Mouse (Mus musculus) ES-Bruce4 (cell line): ENCODE data around the gene Mus81. TPM values are rescaled to one million over a fixed set of nuclear protein-coding genes. Genes with fewer than 3 reads are reported as not detected.
A peak's percentile ranks its signal among the peaks of the same experiment; 100 is the strongest.

Experiments used
- H3K27ac ChIP-seq: 2 replicates; pipeline ENCODE4 v1.5.1; 2012; ENCODE audit warnings: low read length, inconsistent platforms; ENCODE audit not compliant: insufficient read depth
- H3K27me3 ChIP-seq: 2 replicates; pipeline ENCODE4 v1.6.1; 2012; ENCODE audit warnings: mild to moderate bottlenecking, low read length, inconsistent platforms; ENCODE audit not compliant: control insufficient read depth, poor library complexity, insufficient read depth, severe bottlenecking
- H3K36me3 ChIP-seq: 2 replicates; pipeline ENCODE4 v1.6.1; 2012; ENCODE audit warnings: inconsistent platforms, mild to moderate bottlenecking, low read length, moderate library complexity; ENCODE audit not compliant: control insufficient read depth, poor library complexity, insufficient read depth, severe bottlenecking
- H3K4me1 ChIP-seq: one replicate; pipeline ENCODE4 v1.8.1; 2011; ENCODE audit warnings: low read length; ENCODE audit not compliant: control insufficient read depth, insufficient read depth
- H3K4me3 ChIP-seq: 2 replicates; pipeline ENCODE4 v1.5.1; 2011; ENCODE audit warnings: low read depth, mild to moderate bottlenecking, low read length
- H3K9ac ChIP-seq: 2 replicates; pipeline ENCODE4 v1.6.1; 2012; ENCODE audit warnings: low read depth, mild to moderate bottlenecking, inconsistent platforms; ENCODE audit not compliant: poor library complexity, severe bottlenecking
- H3K9me3 ChIP-seq: replicated peaks from 2 replicates; pipeline ENCODE4 v1.6.1; 2012; ENCODE audit warnings: mild to moderate bottlenecking, low read length, inconsistent platforms; ENCODE audit not compliant: control insufficient read depth, poor library complexity, insufficient read depth, severe bottlenecking
- CTCF ChIP-seq: IDR thresholded peaks from one replicate; pipeline ENCODE4 v1.8.1; 2011; ENCODE audit warnings: low read depth, low read length
- EP300 ChIP-seq: IDR thresholded peaks from 2 replicates; pipeline ENCODE4 v1.6.1; 2011; ENCODE audit warnings: low read depth, low read length; ENCODE audit not compliant: insufficient read depth
- POLR2A ChIP-seq: IDR thresholded peaks from one replicate; pipeline ENCODE4 v1.8.1; 2011; ENCODE audit warnings: low read length; ENCODE audit not compliant: insufficient read depth
- polyA plus RNA-seq: library from polyadenylated mRNA; stranded (reverse); fragments of >200 nt; gene quantifications from 2 replicates; pipeline ENCODE4 v1.2.4, GENCODE M21; 2011; ENCODE audit warnings: low read depth; ENCODE audit not compliant: missing spikeins, insufficient read depth, insufficient read length

Mus81 gene
- polyA plus RNA-seq: 14.4 and 19.6 TPM in 2 replicates

DNA sequence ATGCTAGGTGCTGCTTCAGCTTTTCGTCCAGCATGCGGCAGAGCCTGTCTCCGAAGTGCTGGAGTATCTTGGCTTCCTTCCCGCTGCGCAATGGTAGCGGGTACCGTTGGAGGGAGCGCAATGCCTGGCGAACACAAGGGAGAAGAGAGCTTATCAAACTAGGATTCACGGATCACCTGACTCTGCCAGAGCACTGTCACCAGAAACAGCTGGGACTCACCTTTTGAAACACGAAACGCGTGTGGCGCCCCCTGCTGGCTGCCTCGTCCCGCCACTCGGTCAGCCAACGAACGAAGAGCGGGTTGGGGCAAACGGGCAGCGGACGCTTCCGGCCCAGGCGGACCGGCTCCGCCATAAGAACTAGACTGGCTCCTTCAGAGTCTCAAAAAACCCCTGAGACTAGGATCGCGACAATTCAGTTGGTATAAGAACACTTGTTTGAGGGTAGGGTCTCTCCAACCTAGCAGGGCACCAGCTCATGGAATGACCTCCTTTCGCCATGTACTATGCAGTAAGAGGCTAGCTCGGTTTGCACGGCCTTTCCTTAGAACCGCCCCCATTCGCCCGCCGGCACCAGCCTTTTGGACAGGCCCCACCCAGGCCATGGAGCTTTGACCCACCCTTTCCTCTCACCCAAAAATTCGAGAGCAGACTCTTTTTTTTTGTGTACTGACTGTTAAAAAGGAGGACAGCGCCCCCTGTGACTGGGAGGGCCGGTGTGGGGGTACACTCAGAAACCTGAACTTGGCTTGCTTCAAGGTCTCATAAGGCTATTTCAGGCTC is at the start of gene Mus81:
TSS of gene Mus81 (minus strand) at position 635 of the 783 bp plus-strand sequence.
- H3K27me3 ChIP-seq: no peaks in the 10 kb centered on the region
- no peaks in the 10 kb centered on the region for H3K9me3 ChIP-seq
- peak within 1 kb of the TSS; percentile 67 for H3K4me3 ChIP-seq
- H3K36me3 ChIP-seq: peaks cover 7% of the 10 kb centered on the region
- H3K27ac ChIP-seq: peak within 1 kb of the TSS; percentile 90
- peak within 1 kb of the TSS; percentile 41 for H3K9ac ChIP-seq
- no peaks in the 10 kb centered on the region for H3K4me1 ChIP-seq
- TF ChIP-seq POLR2A: peak; percentile 61
- 0 out of 2 replicates have a peak, but pooled peaks have one; percentile 57 for TF ChIP-seq EP300
- peak; percentile 88 for TF ChIP-seq CTCF

DNA sequence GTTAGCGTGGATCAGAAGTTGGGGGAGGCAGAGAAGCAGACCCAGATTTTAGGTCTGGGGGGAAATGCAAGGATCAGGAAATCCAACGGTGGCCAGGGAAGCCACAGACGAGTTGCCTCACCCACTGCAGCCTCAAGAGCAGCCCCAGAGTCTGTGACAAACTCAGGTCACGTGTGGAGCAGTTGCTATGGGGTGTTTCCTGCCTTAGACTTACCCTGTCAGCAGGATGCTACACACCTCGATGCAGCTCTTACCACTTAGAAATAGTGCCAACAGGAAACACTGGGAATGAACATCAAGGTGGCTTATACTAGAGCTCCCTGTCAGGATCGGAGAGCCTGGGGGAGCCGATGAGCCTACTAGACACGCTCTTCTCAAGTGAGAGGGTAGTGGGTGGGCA is 44.3 kb upstream of the Mus81 start:
- Histone ChIP-seq H3K9me3 (no peaks in the 10 kb centered on the region), H3K9ac (no peak overlapping the region), H3K27ac (no peak overlapping the region), H3K4me3 (no peak overlapping the region), H3K36me3 (no peaks in the 10 kb centered on the region), H3K27me3 (no peaks in the 10 kb centered on the region), H3K4me1 (peaks cover 2% of the 10 kb centered on the region)
- TF ChIP-seq POLR2A: no peak
- TF ChIP-seq EP300: no peak
- TF ChIP-seq CTCF: no peak

DNA sequence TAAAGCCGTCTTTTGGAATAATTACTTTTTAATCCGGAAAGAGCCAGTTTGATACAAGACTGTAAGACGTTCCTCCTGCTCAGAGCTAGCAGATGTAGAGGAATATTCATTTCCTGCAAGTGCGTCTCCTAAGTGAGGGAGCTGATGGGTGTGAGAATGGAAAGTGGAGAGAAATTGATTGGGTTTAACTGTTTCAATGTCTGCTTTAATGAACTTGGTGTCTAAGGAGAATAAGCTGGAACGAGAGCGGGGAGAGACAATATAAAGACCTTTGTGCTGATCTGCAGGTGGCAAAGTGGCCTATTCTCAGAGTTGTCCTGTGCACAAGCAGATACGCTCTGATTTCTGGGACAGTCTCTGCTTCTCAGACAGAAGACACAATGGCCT is 41.9 kb upstream of the Mus81 start:
- Histone ChIP-seq H3K9me3 (no peaks in the 10 kb centered on the region), H3K4me3 (no peak overlapping the region), H3K9ac (no peak overlapping the region), H3K27me3 (no peaks in the 10 kb centered on the region), H3K27ac (no peak overlapping the region), H3K4me1 (peaks cover 2% of the 10 kb centered on the region), H3K36me3 (no peaks in the 10 kb centered on the region)
- TF ChIP-seq POLR2A (no peak), CTCF (no peak), EP300 (no peak)

DNA sequence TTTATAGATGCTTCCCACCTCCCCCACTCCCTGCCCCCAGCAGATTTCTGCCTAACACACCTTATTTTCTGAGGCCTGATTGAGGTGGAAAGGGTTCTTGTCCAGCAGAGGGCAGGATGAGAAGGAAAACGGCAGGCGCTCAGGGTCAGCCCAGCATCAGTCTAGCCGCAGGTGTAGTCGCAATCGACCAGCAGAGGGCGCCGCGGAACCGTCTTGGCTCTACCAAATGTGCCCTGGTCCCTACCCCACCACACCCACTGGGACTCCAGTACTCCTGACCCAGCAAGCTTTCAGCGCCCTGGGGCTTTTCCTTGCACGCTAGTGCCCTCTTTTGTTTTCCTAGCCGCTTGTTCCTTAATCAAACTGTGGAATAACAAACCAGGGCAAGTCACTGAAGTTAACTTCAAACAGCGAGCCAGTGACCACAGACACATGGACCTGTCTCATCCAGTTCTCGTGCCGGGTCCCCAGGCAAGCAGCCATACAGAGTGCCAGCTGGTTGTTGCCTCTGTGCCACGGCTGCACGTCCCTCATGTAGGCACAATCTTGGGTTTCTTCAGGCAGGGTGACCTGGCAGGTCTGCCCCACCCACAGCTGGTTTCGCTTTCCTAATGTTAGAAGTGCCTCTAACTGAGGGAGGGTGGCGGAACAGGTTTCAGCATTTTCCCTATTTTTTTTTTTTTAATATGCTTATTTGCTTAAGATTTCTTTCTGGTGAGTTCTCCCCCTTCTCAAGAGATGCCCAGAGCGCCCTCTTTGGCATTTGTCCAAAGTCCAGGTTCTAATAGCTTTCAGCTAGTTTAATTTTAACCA is 41.3 kb upstream of the Mus81 start:
- no peaks in the 10 kb centered on the region for H3K9me3 ChIP-seq
- H3K27me3 ChIP-seq: no peaks in the 10 kb centered on the region
- H3K9ac ChIP-seq: no peak overlapping the region
- no peak overlapping the region for H3K4me3 ChIP-seq
- H3K27ac ChIP-seq: no peak overlapping the region
- peaks cover 2% of the 10 kb centered on the region for H3K4me1 ChIP-seq
- H3K36me3 ChIP-seq: no peaks in the 10 kb centered on the region
- no peak for TF ChIP-seq POLR2A
- peak; percentile 99 for TF ChIP-seq CTCF
- peak; percentile 83 for TF ChIP-seq EP300

DNA sequence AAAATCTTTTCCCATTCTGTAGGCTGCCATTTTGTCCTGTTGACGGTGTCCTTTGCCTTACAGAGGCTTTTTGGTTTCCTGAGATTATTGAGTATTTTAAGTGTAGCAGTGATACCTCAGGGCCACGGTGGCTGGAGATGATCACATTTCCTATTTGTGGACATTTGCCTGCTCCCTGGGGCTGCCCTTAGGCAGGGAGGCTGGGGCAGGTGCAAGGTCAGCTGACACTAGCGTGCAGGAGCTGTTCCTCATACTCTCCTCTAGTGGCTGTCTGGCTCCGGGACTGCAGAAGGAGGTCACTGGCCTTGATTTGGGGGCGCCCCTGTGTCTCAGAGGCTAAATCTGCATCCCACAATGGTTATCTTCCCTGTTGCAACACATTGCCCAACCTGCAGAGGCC is 37.0 kb upstream of the Mus81 start:
- H3K36me3 ChIP-seq: no peaks in the 10 kb centered on the region
- no peak overlapping the region for H3K27ac ChIP-seq
- no peak overlapping the region for H3K4me3 ChIP-seq
- H3K27me3 ChIP-seq: no peaks in the 10 kb centered on the region
- peaks cover 2% of the 10 kb centered on the region for H3K4me1 ChIP-seq
- no peaks in the 10 kb centered on the region for H3K9me3 ChIP-seq
- no peak for TF ChIP-seq EP300
- no peak for TF ChIP-seq POLR2A
- no peak for TF ChIP-seq CTCF
- H3K9ac ChIP-seq: no peak overlapping the region
